In genomic region chr8:105393089-105393787, GRCm38 (mm10) we compare ENCODE assay signal across 23 mouse cellular contexts. TPM values are rescaled to one million over a fixed set of nuclear protein-coding genes. Genes with fewer than 3 reads are reported as not detected.
DNase-seq lines count a peak whose midpoint lies in the region; ATAC-seq lines count a peak whose summit lies in the region.
"Had no signal": no experiment of that assay in that cellular context is flagged by ENCODE, and none has a peak within 500 bp of the region (broad histone marks: within the 10 kb centered on the region; RNA-seq: fewer than 3 reads in every experiment).

No protein-coding gene starts in this region.

- no peaks in the 10 kb centered on the region for H3K36me3 ChIP-seq in heart, embryonic 16.5 days (ENCODE audit: control insufficient read depth, insufficient read depth)
- H3K36me3 ChIP-seq: heart, embryonic 13.5 days; midbrain, embryonic 15.5 days had no signal

- intact Hi-C loops in gastrocnemius, postnatal 14 days (cut with DNase I; ENCODE audit: low total_unique reads) = no loop called here
- intact Hi-C loops in gastrocnemius, postnatal 36 days (cut with DNase I) = no loop called here

- H3K9me3 ChIP-seq in heart, embryonic 16.5 days (replicated peaks; ENCODE audit: control insufficient read depth, low read length) = no peaks in the 10 kb centered on the region
- H3K9me3 ChIP-seq: heart, embryonic 13.5 days; midbrain, embryonic 15.5 days had no signal

- 57% methylated on average over 12 of the region's 12 CpGs for WGBS in heart, embryonic 16.5 days

- no peak overlapping the region for H3K4me2 ChIP-seq in heart, embryonic 16.5 days (ENCODE audit: low read depth, low read length)
- H3K4me2 ChIP-seq: heart, embryonic 13.5 days; midbrain, embryonic 15.5 days had no signal

- no peaks in the 10 kb centered on the region; the same call in 1 of the 2 replicates for H3K4me1 ChIP-seq in heart, embryonic 16.5 days (ENCODE audit: control insufficient read depth, insufficient read depth, low read length)
- H3K4me1 ChIP-seq: midbrain, embryonic 15.5 days had no signal

- H3K27ac ChIP-seq in heart, embryonic 16.5 days (ENCODE audit: low read length) = no peak overlapping the region
- H3K27ac ChIP-seq: heart, embryonic 13.5 days; hindbrain, postnatal 0 days; midbrain, embryonic 15.5 days; stomach, postnatal 0 days had no signal

- peak; percentile 42 for DNase-seq in gastrocnemius, postnatal 14 days
- DNase-seq in gastrocnemius, postnatal 36 days = no peak
- peak; percentile 29 for DNase-seq in lung, postnatal 36 days
- no peak for DNase-seq in adrenal gland, adult 8-10 months
- DNase-seq in layer of hippocampus, postnatal 36 days = no peak
- DNase-seq in ovary, postnatal 36 days (ENCODE audit: low spot score) = no peak
- DNase-seq: adrenal gland, postnatal 14 days; cerebellum, adult 8-10 months; kidney, adult 2 months; kidney, postnatal 25 days; liver, postnatal 0 days; right cerebral cortex, adult 18-20 months; thymus, postnatal 14 days had no signal

- H3K4me3 ChIP-seq in heart, embryonic 16.5 days (ENCODE audit: low read length) = no peak overlapping the region
- H3K4me3 ChIP-seq: heart, embryonic 13.5 days; megakaryocyte, embryonic 14.5 days; midbrain, embryonic 15.5 days had no signal

- peak; percentile 84 for ATAC-seq in granulocyte monocyte progenitor cell, adult 5-6 weeks (replicated peaks; ENCODE audit: poor library complexity, severe bottlenecking)
- ATAC-seq in heart, embryonic 16.5 days (replicated peaks; ENCODE audit: extremely low read depth, insufficient read depth, low FRiP score) = peak; percentile 37
- ATAC-seq: hindbrain, postnatal 0 days; liver, postnatal 0 days; midbrain, embryonic 15.5 days had no signal

- peaks cover 16% of the 10 kb centered on the region for H3K27me3 ChIP-seq in heart, embryonic 16.5 days (ENCODE audit: control insufficient read depth, insufficient read depth, low read length)
- H3K27me3 ChIP-seq: midbrain, embryonic 15.5 days had no signal

- H3K9ac ChIP-seq in heart, embryonic 16.5 days (ENCODE audit: low read length) = no peak overlapping the region
- H3K9ac ChIP-seq: heart, embryonic 13.5 days; liver, postnatal 0 days; midbrain, embryonic 15.5 days had no signal

RNA-seq across cellular contexts. Expression of gene Kctd19, which starts 20.1 kb away (rescaled TPM):
- total RNA-seq in gastrocnemius, postnatal 14 days (2021) = under 1 TPM in 1 of 2 experiments, not detected in 1; 0.21 TPM
- not detected for total RNA-seq in gastrocnemius, postnatal 36 days (2021)
- not detected in 2 replicates for total RNA-seq in granulocyte monocyte progenitor cell, adult 5-6 weeks (2014; fragmentation: Nextera tagmentation)
- not detected in 2 replicates for total RNA-seq in granulocyte monocyte progenitor cell, adult 5-6 weeks (2017)
- 0.07 TPM in 1 of 2 replicates, not detected in the other for polyA plus RNA-seq in heart, embryonic 16.5 days (2015; fragmentation: Nextera tagmentation; extraction: Ambion mirVana)
- under 1 TPM in 1 of 4 experiments, not detected in 3; 0.15 TPM for total RNA-seq in adrenal gland, adult 8-10 months (2022)
- not detected for total RNA-seq in layer of hippocampus, postnatal 36 days (2021)
- total RNA-seq: layer of hippocampus, postnatal 10 days; left cerebral cortex, postnatal 10 days had no signal
- polyA plus RNA-seq: embryonic facial prominence, embryonic 14.5 days; heart, embryonic 13.5 days; liver, postnatal 0 days; midbrain, embryonic 15.5 days; stomach, postnatal 0 days had no signal

RNA-seq across cellular contexts. Expression of gene Lrrc36, which starts 20.1 kb away (rescaled TPM):
- under 1 TPM; 0.53 to 0.97 TPM for total RNA-seq in gastrocnemius, postnatal 14 days (2021)
- under 1 TPM; 0.54 to 0.71 TPM for total RNA-seq in gastrocnemius, postnatal 36 days (2021)
- total RNA-seq in granulocyte monocyte progenitor cell, adult 5-6 weeks (2014; fragmentation: Nextera tagmentation) = 0.36 TPM in 1 of 2 replicates, not detected in the other
- total RNA-seq in granulocyte monocyte progenitor cell, adult 5-6 weeks (2017) = not detected in 2 replicates
- 0.37 and 0.54 TPM in 2 replicates for polyA plus RNA-seq in heart, embryonic 16.5 days (2015; fragmentation: Nextera tagmentation; extraction: Ambion mirVana)
- 10 to 100 TPM in 1 of 4 experiments, 1 to 10 TPM in 3; 4.1 to 10.1 (median 7.0) TPM for total RNA-seq in adrenal gland, adult 8-10 months (2022)
- total RNA-seq in layer of hippocampus, postnatal 36 days (2021) = under 1 TPM; 0.27 to 0.81 TPM

RNA-seq across cellular contexts. Expression of gene Plekhg4, which starts 20.2 kb away (rescaled TPM):
- under 1 TPM; 0.07 to 0.08 TPM for total RNA-seq in gastrocnemius, postnatal 14 days (2021)
- under 1 TPM in 1 of 2 experiments, not detected in 1; 0.07 TPM for total RNA-seq in gastrocnemius, postnatal 36 days (2021)
- total RNA-seq in granulocyte monocyte progenitor cell, adult 5-6 weeks (2014; fragmentation: Nextera tagmentation) = 0.47 TPM in 1 of 2 replicates, not detected in the other
- total RNA-seq in granulocyte monocyte progenitor cell, adult 5-6 weeks (2017) = 0.09 TPM in 1 of 2 replicates, not detected in the other
- polyA plus RNA-seq in heart, embryonic 16.5 days (2015; fragmentation: Nextera tagmentation; extraction: Ambion mirVana) = 0.18 and 0.21 TPM in 2 replicates
- total RNA-seq in adrenal gland, adult 8-10 months (2022) = 1 to 10 TPM in 2 of 4 experiments, under 1 TPM in 2; 0.42 to 2.7 (median 1.3) TPM
- 1 to 10 TPM; 1.2 to 2.1 TPM for total RNA-seq in layer of hippocampus, postnatal 36 days (2021)
- polyA plus RNA-seq: liver, postnatal 0 days had no signal

RNA-seq across cellular contexts. Expression of gene Slc9a5, which starts 44.6 kb away (rescaled TPM):
- 1 to 10 TPM in 1 of 2 experiments, under 1 TPM in 1; 0.84 to 1.0 TPM for total RNA-seq in gastrocnemius, postnatal 14 days (2021)
- total RNA-seq in gastrocnemius, postnatal 36 days (2021) = under 1 TPM; 0.59 to 0.91 TPM
- total RNA-seq in granulocyte monocyte progenitor cell, adult 5-6 weeks (2014; fragmentation: Nextera tagmentation) = 0.82 and 3.8 TPM in 2 replicates
- total RNA-seq in granulocyte monocyte progenitor cell, adult 5-6 weeks (2017) = 0.41 and 0.73 TPM in 2 replicates
- 1.1 and 1.4 TPM in 2 replicates for polyA plus RNA-seq in heart, embryonic 16.5 days (2015; fragmentation: Nextera tagmentation; extraction: Ambion mirVana)
- 1 to 10 TPM in 3 of 4 experiments, under 1 TPM in 1; 0.73 to 1.9 (median 1.4) TPM for total RNA-seq in adrenal gland, adult 8-10 months (2022)
- total RNA-seq in layer of hippocampus, postnatal 36 days (2021) = 10 to 100 TPM; 12.2 to 13.7 TPM

RNA-seq across cellular contexts. Expression of gene Fhod1, which starts 45.5 kb away (rescaled TPM):
- 10 to 100 TPM; 12.1 to 15.6 TPM for total RNA-seq in gastrocnemius, postnatal 14 days (2021)
- total RNA-seq in gastrocnemius, postnatal 36 days (2021) = 10 to 100 TPM; 22.0 to 32.0 TPM
- 7.0 and 12.9 TPM in 2 replicates for total RNA-seq in granulocyte monocyte progenitor cell, adult 5-6 weeks (2014; fragmentation: Nextera tagmentation)
- total RNA-seq in granulocyte monocyte progenitor cell, adult 5-6 weeks (2017) = 2.5 and 2.6 TPM in 2 replicates
- polyA plus RNA-seq in heart, embryonic 16.5 days (2015; fragmentation: Nextera tagmentation; extraction: Ambion mirVana) = 1.1 and 2.3 TPM in 2 replicates
- total RNA-seq in adrenal gland, adult 8-10 months (2022) = 10 to 100 TPM; 11.8 to 21.9 (median 17.1) TPM
- 1 to 10 TPM; 1.8 to 1.9 TPM for total RNA-seq in layer of hippocampus, postnatal 36 days (2021)

Comparison
In these comparisons a context has a peak if more than half of its experiments do, and no peak if none do; other contexts are left out.
1. DNase-seq: peak in gastrocnemius, postnatal 14 days (single experiment) and lung, postnatal 36 days (single experiment); none in gastrocnemius, postnatal 36 days (0 of 2), adrenal gland, adult 8-10 months (single experiment), layer of hippocampus, postnatal 36 days (0 of 2) and ovary, postnatal 36 days (single experiment).